8 mouse cellular contexts compared by ENCODE assay signal in the genomic region with DNA sequence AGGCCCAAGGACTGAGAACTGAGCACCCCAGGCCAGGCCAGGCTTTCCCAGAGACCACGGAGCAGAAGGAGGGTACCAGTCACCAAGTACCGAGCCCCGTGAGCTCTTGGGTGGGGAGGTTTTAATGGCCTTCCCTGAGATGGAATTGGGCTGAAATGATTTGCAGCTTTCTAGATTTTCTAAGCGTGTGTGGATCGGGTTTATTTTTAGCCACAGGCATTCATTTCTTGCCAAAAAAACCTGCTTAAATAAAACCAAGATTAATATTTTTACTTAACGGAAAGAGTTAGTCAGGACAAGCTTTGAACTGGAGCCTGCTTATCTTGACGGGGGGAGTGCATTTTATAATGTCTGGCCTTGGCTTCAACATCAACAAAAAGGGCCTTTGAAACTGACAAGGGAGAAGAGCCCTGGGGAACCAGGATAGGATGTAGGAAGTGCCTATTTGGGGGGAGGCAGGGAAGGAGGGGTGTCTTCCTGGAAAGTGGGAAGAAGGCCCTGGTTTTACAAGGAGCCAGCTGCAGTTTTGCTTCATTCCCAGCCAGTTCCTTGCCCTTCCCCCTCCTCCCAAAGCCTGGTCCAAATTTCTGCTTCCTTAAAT. TPM values are rescaled to one million over a fixed set of nuclear protein-coding genes. Genes with fewer than 3 reads are reported as not detected.
A peak's percentile ranks its signal among the peaks of the same experiment; 100 is the strongest.
DNase-seq lines count a peak whose midpoint lies in the region; ATAC-seq lines count a peak whose summit lies in the region.

No protein-coding gene starts in this region.

- 21% methylated on average over 7 of the region's 7 CpGs for WGBS in lung, embryonic 15.5 days
- WGBS in embryonic facial prominence, embryonic 15.5 days, result 14% methylated on average over 7 of the region's 7 CpGs
- WGBS in hindbrain, embryonic 15.5 days, result 66% methylated on average over 7 of the region's 7 CpGs
- WGBS in liver, embryonic 15.5 days (ENCODE audit: insufficient replicate concordance), result 59% methylated on average over 7 of the region's 7 CpGs

- peak overlapping the region; percentile 63 for H3K27ac ChIP-seq in lung, embryonic 15.5 days
- H3K27ac ChIP-seq in embryonic facial prominence, embryonic 15.5 days (replicated peaks), result peak overlapping the region; percentile 76
- H3K27ac ChIP-seq in hindbrain, embryonic 15.5 days (replicated peaks), result peak overlapping the region; percentile 60
- H3K27ac ChIP-seq in liver, embryonic 15.5 days (replicated peaks), result peak overlapping the region; percentile 30; the same call in 1 of the 2 replicates

- no peaks in the 10 kb centered on the region for H3K27me3 ChIP-seq in lung, embryonic 15.5 days
- H3K27me3 ChIP-seq in embryonic facial prominence, embryonic 15.5 days, result no peaks in the 10 kb centered on the region
- no peaks in the 10 kb centered on the region for H3K27me3 ChIP-seq in hindbrain, embryonic 15.5 days
- no peaks in the 10 kb centered on the region for H3K27me3 ChIP-seq in liver, embryonic 15.5 days

- no peak for ATAC-seq in lung, embryonic 15.5 days (ENCODE audit: borderline replicate concordance, extremely low read depth, low FRiP score, low TSS enrichment)
- ATAC-seq in embryonic facial prominence, embryonic 15.5 days (ENCODE audit: insufficient number of reproducible peaks, low FRiP score, low TSS enrichment, low read depth), result no peak
- ATAC-seq in hindbrain, embryonic 15.5 days (ENCODE audit: low FRiP score, low read depth), result no peak
- no peak for ATAC-seq in liver, embryonic 15.5 days (ENCODE audit: insufficient read depth)
- no peak for ATAC-seq in megakaryocyte, adult 5-6 weeks (ENCODE audit: poor library complexity, severe bottlenecking)

- peaks cover 52% of the 10 kb centered on the region for H3K4me1 ChIP-seq in lung, embryonic 15.5 days
- peaks cover 57% of the 10 kb centered on the region for H3K4me1 ChIP-seq in embryonic facial prominence, embryonic 15.5 days
- H3K4me1 ChIP-seq in hindbrain, embryonic 15.5 days (replicated peaks), result peaks cover 15% of the 10 kb centered on the region
- peaks cover 76% of the 10 kb centered on the region for H3K4me1 ChIP-seq in liver, embryonic 15.5 days (replicated peaks)

- H3K9ac ChIP-seq in lung, embryonic 15.5 days, result no peak overlapping the region
- no peak overlapping the region for H3K9ac ChIP-seq in embryonic facial prominence, embryonic 15.5 days
- H3K9ac ChIP-seq in hindbrain, embryonic 15.5 days, result no peak overlapping the region
- no peak overlapping the region for H3K9ac ChIP-seq in liver, embryonic 15.5 days

- DNase-seq in lung, postnatal 25 days (ENCODE audit: low spot score), result no peak
- DNase-seq in cerebellum, adult 11-12 months, result no peak
- no peak for DNase-seq in right cerebral cortex, adult 2 months (ENCODE audit: low spot score in 2 of 2)

- no peaks in the 10 kb centered on the region for H3K9me3 ChIP-seq in lung, embryonic 15.5 days
- no peaks in the 10 kb centered on the region for H3K9me3 ChIP-seq in embryonic facial prominence, embryonic 15.5 days (replicated peaks)
- no peaks in the 10 kb centered on the region for H3K9me3 ChIP-seq in hindbrain, embryonic 15.5 days
- no peaks in the 10 kb centered on the region for H3K9me3 ChIP-seq in liver, embryonic 15.5 days (replicated peaks)

- no peak overlapping the region for H3K4me2 ChIP-seq in lung, embryonic 15.5 days
- H3K4me2 ChIP-seq in embryonic facial prominence, embryonic 15.5 days (replicated peaks), result no peak overlapping the region
- H3K4me2 ChIP-seq in hindbrain, embryonic 15.5 days, result no peak overlapping the region
- H3K4me2 ChIP-seq in liver, embryonic 15.5 days, result no peak overlapping the region

- no peak overlapping the region for H3K4me3 ChIP-seq in lung, embryonic 15.5 days
- no peak overlapping the region for H3K4me3 ChIP-seq in embryonic facial prominence, embryonic 15.5 days (replicated peaks)
- H3K4me3 ChIP-seq in hindbrain, embryonic 15.5 days, result no peak overlapping the region
- H3K4me3 ChIP-seq in liver, embryonic 15.5 days (replicated peaks), result no peak overlapping the region

- H3K36me3 ChIP-seq in lung, embryonic 15.5 days, result no peaks in the 10 kb centered on the region
- H3K36me3 ChIP-seq in embryonic facial prominence, embryonic 15.5 days, result no peaks in the 10 kb centered on the region
- H3K36me3 ChIP-seq in hindbrain, embryonic 15.5 days, result no peaks in the 10 kb centered on the region; the same call in 1 of the 2 replicates
- no peaks in the 10 kb centered on the region for H3K36me3 ChIP-seq in liver, embryonic 15.5 days (replicated peaks)

RNA-seq across cellular contexts. Expression of a gene that starts 31.6 kb away (rescaled TPM):
- polyA plus RNA-seq in lung, embryonic 15.5 days (2015; fragmentation: Nextera tagmentation; extraction: Ambion mirVana), result 55.5 and 64.4 TPM in 2 replicates
- polyA plus RNA-seq in embryonic facial prominence, embryonic 15.5 days (2015; fragmentation: Nextera tagmentation; extraction: Ambion mirVana), result 81.4 and 82.5 TPM in 2 replicates
- 42.2 and 47.0 TPM in 2 replicates for polyA plus RNA-seq in hindbrain, embryonic 15.5 days (2015; fragmentation: Nextera tagmentation; extraction: Ambion mirVana)
- polyA plus RNA-seq in liver, embryonic 15.5 days (2015; fragmentation: Nextera tagmentation; extraction: Ambion mirVana), result 6.3 and 6.7 TPM in 2 replicates
- total RNA-seq in megakaryocyte, adult 5-6 weeks (2015), result 0.04 TPM in 1 of 2 replicates, not detected in the other
- total RNA-seq in megakaryocyte, adult 5-6 weeks (2017), result 0.08 and 0.44 TPM in 2 replicates
